Mouse (Mus musculus) small intestine, adult 2 months (tissue): ENCODE measurements around the gene Phactr2.

Experiments used
- CTCF ChIP-seq: fragments of 200-500 bp; IDR thresholded peaks from 2 replicates; pipeline ENCODE4 v1.5.1; 2012; ENCODE audit warnings: low read depth, mild to moderate bottlenecking, control low read depth, inconsistent platforms, low read length, moderate library complexity, mixed read lengths; ENCODE audit not compliant: insufficient replicate concordance, insufficient read length; ENCODE audit errors: extremely low read depth
- POLR2A ChIP-seq: fragments of 200-500 bp; IDR thresholded peaks from 2 replicates; pipeline ENCODE4 v1.6.1; 2012; ENCODE audit warnings: low read depth, mild to moderate bottlenecking, control low read depth, inconsistent platforms, low read length, moderate library complexity

DNA sequence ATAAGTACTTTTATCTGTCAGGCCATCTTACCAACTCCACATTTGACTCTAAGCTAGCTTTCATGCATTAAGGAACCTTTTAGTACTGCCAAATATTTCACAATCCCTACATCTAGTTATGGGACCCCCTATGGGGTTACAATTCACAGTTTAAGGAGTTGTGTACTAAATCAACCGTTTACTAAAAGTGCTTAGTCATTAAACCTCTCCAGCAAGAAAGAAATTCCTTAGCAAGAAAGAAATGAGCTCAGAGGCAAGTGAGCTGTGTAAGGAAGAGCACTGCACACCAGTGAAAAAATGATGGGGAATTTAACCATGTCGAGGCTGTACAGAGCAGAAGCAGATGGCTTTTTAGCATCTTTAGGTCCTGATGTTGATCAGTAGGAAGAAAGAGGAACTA is 141.2 kb downstream of the Phactr2 start:
- TF ChIP-seq POLR2A = no peak
- TF ChIP-seq CTCF = no peak
